Mouse (Mus musculus) MEL (cell line): ENCODE measurements around the gene Ms4a4d. TPM values are rescaled to one million over a fixed set of nuclear protein-coding genes. Genes with fewer than 3 reads are reported as not detected.

Experiments
- DNase-seq: peaks from one replicate; pipeline ENCODE4 v3.0.0; 2011; ENCODE audit warnings: low read depth, low spot score
- H3K27ac ChIP-seq: 2 replicates; pipeline ENCODE4 v1.5.1; 2012; ENCODE audit warnings: low read depth, mild to moderate bottlenecking, control low read depth, low read length, moderate library complexity; ENCODE audit not compliant: control insufficient read depth
- H3K27me3 ChIP-seq, 2 experiments: fragments of 150-350 bp in 1 of 2; sonication (generic) in 1 of 2; 2 replicates each; pipeline ENCODE4 v1.6.1; 2012; ENCODE audit warnings: low read length in 2 of 2, mild to moderate bottlenecking in 2 of 2, improper control_type of control experiment in 1 of 2, moderate library complexity in 1 of 2; ENCODE audit not compliant: insufficient read depth in 2 of 2, control insufficient read depth in 1 of 2
- H3K36me3 ChIP-seq, 2 experiments: 2 replicates each; pipeline ENCODE4 v1.6.1; 2012 to 2014; ENCODE audit warnings: low read length in 2 of 2, improper control_type of control experiment in 1 of 2, inconsistent platforms in 1 of 2, mild to moderate bottlenecking in 1 of 2; ENCODE audit not compliant: insufficient read depth in 2 of 2, control insufficient read depth in 1 of 2
- H3K4me1 ChIP-seq, 2 experiments: fragments of 150-350 bp in 1 of 2; sonication (generic) in 1 of 2; 2 replicates each; pipeline ENCODE4 v1.6.1; 2012; ENCODE audit warnings: low read length in 2 of 2, improper control_type of control experiment in 1 of 2, mild to moderate bottlenecking in 1 of 2; ENCODE audit not compliant: insufficient read depth in 2 of 2, control insufficient read depth in 1 of 2
- H3K4me3 ChIP-seq, 2 experiments: fragments of 150-350 bp in 1 of 2; sonication (generic) in 1 of 2; 2 replicates each; pipeline ENCODE4 v1.5.1; 2012; ENCODE audit warnings: low read depth in 2 of 2, low read length in 2 of 2, mild to moderate bottlenecking in 2 of 2, moderate library complexity in 2 of 2, control low read depth in 1 of 2, improper control_type of control experiment in 1 of 2; ENCODE audit not compliant: control insufficient read depth in 1 of 2, insufficient read depth in 1 of 2
- H3K79me2 ChIP-seq: 2 replicates; pipeline ENCODE4 v1.6.1; 2012; ENCODE audit warnings: mild to moderate bottlenecking, low read length, moderate library complexity; ENCODE audit not compliant: control insufficient read depth, poor library complexity, insufficient read depth
- H3K9ac ChIP-seq: 2 replicates; pipeline ENCODE4 v1.6.1; 2012; ENCODE audit warnings: low read depth, mild to moderate bottlenecking, control low read depth, low read length, moderate library complexity; ENCODE audit not compliant: control insufficient read depth, poor library complexity, severe bottlenecking
- H3K9me3 ChIP-seq: fragments of 150-350 bp; sonication (generic); replicated peaks from 2 replicates; pipeline ENCODE4 v1.6.1; 2012; ENCODE audit warnings: mild to moderate bottlenecking, low read length, improper control_type of control experiment, moderate library complexity; ENCODE audit not compliant: insufficient read depth
- CHD1 ChIP-seq: IDR thresholded peaks from 2 replicates; pipeline ENCODE4 v1.6.1; 2012; ENCODE audit warnings: low read depth, mild to moderate bottlenecking, inconsistent platforms, low read length, improper control_type of control experiment
- ELF1 ChIP-seq: IDR thresholded peaks from 2 replicates; pipeline ENCODE4 v1.6.1; 2014; ENCODE audit warnings: low read depth, mild to moderate bottlenecking, inconsistent platforms, low read length, improper control_type of control experiment, moderate library complexity
- EP300 ChIP-seq, 2 experiments: IDR thresholded peaks; 2 replicates each; pipeline ENCODE4 v1.6.1; 2011; ENCODE audit warnings: improper control_type of control experiment in 2 of 2, low read length in 2 of 2, low read depth in 1 of 2, mild to moderate bottlenecking in 1 of 2
- GABPA ChIP-seq: IDR thresholded peaks from 2 replicates; pipeline ENCODE4 v1.6.1; 2012; ENCODE audit warnings: low read depth, mild to moderate bottlenecking, inconsistent platforms, low read length, improper control_type of control experiment, moderate library complexity
- HCFC1 ChIP-seq: IDR thresholded peaks from 2 replicates; pipeline ENCODE4 v1.6.1; 2012; ENCODE audit warnings: low read depth, mild to moderate bottlenecking, inconsistent platforms, low read length, improper control_type of control experiment, moderate library complexity
- JUND ChIP-seq: IDR thresholded peaks from 2 replicates; pipeline ENCODE4 v1.6.1; 2011; ENCODE audit warnings: low read depth, mild to moderate bottlenecking, improper control_type of control experiment, low read length
- MAFK ChIP-seq: IDR thresholded peaks from 2 replicates; pipeline ENCODE4 v1.6.1; 2011; ENCODE audit warnings: low read depth, mild to moderate bottlenecking, low read length, improper control_type of control experiment, borderline replicate concordance
- MAZ ChIP-seq: IDR thresholded peaks from 2 replicates; pipeline ENCODE4 v1.6.1; 2012; ENCODE audit warnings: low read depth, mild to moderate bottlenecking, inconsistent platforms, low read length, improper control_type of control experiment
- MXI1 ChIP-seq: IDR thresholded peaks from 2 replicates; pipeline ENCODE4 v1.6.1; 2011; ENCODE audit warnings: mild to moderate bottlenecking, low read depth, low read length, improper control_type of control experiment
- MYB ChIP-seq: IDR thresholded peaks from 2 replicates; pipeline ENCODE4 v1.6.1; 2011; ENCODE audit warnings: mild to moderate bottlenecking, low read depth, low read length, improper control_type of control experiment
- MYC ChIP-seq: IDR thresholded peaks from 2 replicates; pipeline ENCODE4 v1.6.1; 2011; ENCODE audit warnings: low read depth, mild to moderate bottlenecking, low read length, improper control_type of control experiment, moderate library complexity
- NELFE ChIP-seq: IDR thresholded peaks from 2 replicates; pipeline ENCODE4 v1.6.1; 2011; ENCODE audit warnings: low read depth, low read length, improper control_type of control experiment
- POLR2A ChIP-seq, 2 experiments: IDR thresholded peaks; 2 replicates each; pipeline ENCODE4 v1.6.1; 2011 to 2012; ENCODE audit warnings: low read length in 2 of 2, mild to moderate bottlenecking in 2 of 2, control low read depth in 1 of 2, improper control_type of control experiment in 1 of 2, low read depth in 1 of 2, moderate library complexity in 1 of 2; ENCODE audit not compliant: control insufficient read depth in 1 of 2, insufficient read depth in 1 of 2, poor library complexity in 1 of 2
- POLR2AphosphoS2 ChIP-seq: IDR thresholded peaks from 2 replicates; pipeline ENCODE4 v1.6.1; 2011; ENCODE audit warnings: low read length, improper control_type of control experiment
- POLR2AphosphoS5 ChIP-seq: IDR thresholded peaks from 2 replicates; pipeline ENCODE4 v1.6.1; 2012; ENCODE audit warnings: low read depth, borderline replicate concordance, mild to moderate bottlenecking, inconsistent platforms, low read length, moderate library complexity, mixed read lengths
- RAD21 ChIP-seq: IDR thresholded peaks from 2 replicates; pipeline ENCODE4 v1.6.1; 2011; ENCODE audit warnings: mild to moderate bottlenecking, low read depth, low read length, improper control_type of control experiment
- RCOR1 ChIP-seq: IDR thresholded peaks from 2 replicates; pipeline ENCODE4 v1.6.1; 2012; ENCODE audit warnings: low read depth, mild to moderate bottlenecking, inconsistent platforms, low read length, improper control_type of control experiment
- SIN3A ChIP-seq: IDR thresholded peaks from 2 replicates; pipeline ENCODE4 v1.6.1; 2012; ENCODE audit warnings: low read length, improper control_type of control experiment, inconsistent platforms
- TAL1 ChIP-seq: IDR thresholded peaks from 2 replicates; pipeline ENCODE4 v1.6.1; 2012; ENCODE audit warnings: mild to moderate bottlenecking, inconsistent platforms, low read length, moderate library complexity, mixed read lengths
- TBP ChIP-seq: IDR thresholded peaks from 2 replicates; pipeline ENCODE4 v1.8.0; 2011; ENCODE audit warnings: low read depth, low read length, improper control_type of control experiment
- TCF12 ChIP-seq: IDR thresholded peaks from 2 replicates; pipeline ENCODE4 v1.6.1; 2014; ENCODE audit warnings: low read depth, mild to moderate bottlenecking, inconsistent platforms, low read length, improper control_type of control experiment, moderate library complexity
- UBTF ChIP-seq: IDR thresholded peaks from 2 replicates; pipeline ENCODE4 v1.6.1; 2012; ENCODE audit warnings: low read depth, mild to moderate bottlenecking, inconsistent platforms, low read length, improper control_type of control experiment, moderate library complexity, borderline replicate concordance; ENCODE audit not compliant: insufficient read depth
- USF1 ChIP-seq: IDR thresholded peaks from 2 replicates; pipeline ENCODE4 v1.6.1; 2014; ENCODE audit warnings: low read depth, mild to moderate bottlenecking, inconsistent platforms, low read length, improper control_type of control experiment, moderate library complexity
- ZMIZ1 ChIP-seq: IDR thresholded peaks from 2 replicates; pipeline ENCODE4 v1.6.1; 2012; ENCODE audit warnings: low read depth, mild to moderate bottlenecking, inconsistent platforms, low read length, improper control_type of control experiment, moderate library complexity
- ZNF384 ChIP-seq: IDR thresholded peaks from 2 replicates; pipeline ENCODE4 v1.6.1; 2012; ENCODE audit warnings: low read depth, mild to moderate bottlenecking, inconsistent platforms, low read length, improper control_type of control experiment
- polyA plus RNA-seq, 2 experiments: library from polyadenylated mRNA; stranded (reverse) in 1 of 2; unstranded in 1 of 2; fragments of >175 nt in 1 of 2; fragments of >200 nt in 1 of 2; gene quantifications; 2 replicates each; pipeline versions ENCODE4 v1.2.1 to v1.2.4; 2012; ENCODE audit warnings: low replicate concordance in 2 of 2, low read depth in 1 of 2; ENCODE audit not compliant: insufficient read length in 2 of 2, insufficient read depth in 1 of 2, missing spikeins in 1 of 2
- total RNA-seq: library from RNA; depleted of rRNA; stranded (reverse); fragments of 300-350 nt; gene quantifications from 2 replicates; pipeline ENCODE4 v1.2.3, GENCODE M21; 2012

Gene Ms4a4d
- total and polyA plus RNA-seq, 3 experiments, result not detected

DNA sequence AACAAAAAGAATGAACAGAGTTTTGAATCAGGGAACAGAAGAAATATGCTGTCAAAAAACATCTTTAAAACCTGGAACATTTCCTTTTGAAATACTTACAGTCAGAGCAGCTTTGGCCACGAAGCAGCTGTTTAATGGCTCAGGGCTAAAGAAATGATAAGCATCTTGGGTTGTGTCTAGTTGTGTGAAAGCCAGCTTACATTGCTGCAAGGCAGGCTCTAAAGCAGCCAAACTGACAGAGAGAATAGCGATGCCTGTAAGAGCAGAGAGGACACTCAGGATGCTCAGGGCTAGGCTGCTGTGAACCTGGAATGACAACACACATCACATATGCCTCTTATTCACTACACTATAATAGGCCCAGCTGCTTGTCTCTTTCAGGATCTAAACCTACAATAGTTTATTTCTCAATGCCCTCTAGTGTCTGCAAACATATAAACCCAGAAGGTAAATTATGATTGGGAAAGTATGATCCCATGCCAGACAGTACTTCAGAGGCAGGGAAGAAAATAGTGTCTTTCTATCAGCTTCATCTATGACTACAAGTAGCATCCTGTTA, 53.4 kb downstream of the Ms4a4d start:
- no peaks in the 10 kb centered on the region for H3K36me3 ChIP-seq
- H3K4me3 ChIP-seq, result no peak overlapping the region
- TF ChIP-seq UBTF (no peak), USF1 (no peak), MAZ (no peak), TCF12 (no peak), EP300 (IDR thresholded peaks at IDR 0.05; ENCODE audit: low read depth in 1 of 2, low read length in 2 of 2) (no peak), POLR2AphosphoS2 (no peak), POLR2AphosphoS5 (no peak), ZNF384 (no peak), JUND (no peak), GABPA (no peak), ZMIZ1 (no peak), SIN3A (no peak), MYC (no peak)
- TF ChIP-seq, all 39 proteins: peak for 0
- Histone ChIP-seq H3K4me1 (no peaks in the 10 kb centered on the region), H3K9ac (no peak overlapping the region), H3K9me3 (no peaks in the 10 kb centered on the region), H3K79me2 (no peaks in the 10 kb centered on the region), H3K27me3 (no peaks in the 10 kb centered on the region; a peak in 2 of 4 replicates), H3K27ac (no peak overlapping the region)
- no peak for DNase-seq

DNA sequence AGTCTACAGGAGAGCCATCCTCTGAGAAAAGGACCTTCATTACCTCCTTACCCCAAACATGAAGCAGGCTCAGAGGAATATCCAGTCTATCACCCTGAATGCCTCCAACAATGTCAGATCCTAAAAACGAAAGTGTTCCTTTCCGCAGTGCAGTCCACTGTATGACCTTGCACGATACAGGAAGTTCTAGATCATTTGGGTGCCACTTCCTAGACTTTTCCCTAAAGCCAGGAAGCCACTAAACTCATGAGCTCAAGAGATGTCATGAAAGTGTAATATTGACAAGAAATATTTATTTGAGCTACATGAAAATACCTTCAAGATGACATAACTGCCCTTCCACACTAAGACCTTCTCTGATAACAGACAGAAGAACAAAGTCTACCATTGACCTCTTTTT, 64.7 kb downstream of the Ms4a4d start:
- Histone ChIP-seq H3K79me2 (no peaks in the 10 kb centered on the region), H3K4me1 (no peaks in the 10 kb centered on the region; a peak in 1 of 4 replicates), H3K9me3 (no peaks in the 10 kb centered on the region), H3K36me3 (no peaks in the 10 kb centered on the region), H3K27ac (no peak overlapping the region), H3K9ac (no peak overlapping the region), H3K4me3 (peak overlapping the region in 1 of 2 experiments; percentile 20; a peak in 1 of 4 replicates), H3K27me3 (peaks cover 0 to 10% of the 10 kb centered on the region in 2 experiments; a peak in 3 of 4 replicates)
- no peak for DNase-seq
- TF ChIP-seq TBP, result no peak
- no peak for TF ChIP-seq ELF1
- no peak for TF ChIP-seq EP300 (IDR thresholded peaks at IDR 0.05; ENCODE audit: low read depth in 1 of 2, low read length in 2 of 2)
- no peak for TF ChIP-seq ZNF384
- TF ChIP-seq MYB, result no peak
- no peak for TF ChIP-seq NELFE
- no peak for TF ChIP-seq POLR2AphosphoS2
- TF ChIP-seq RCOR1, result no peak
- no peak for TF ChIP-seq HCFC1
- TF ChIP-seq TAL1, result no peak
- TF ChIP-seq RAD21, result no peak
- no peak for TF ChIP-seq MXI1
- TF ChIP-seq POLR2A (IDR thresholded peaks at IDR 0.05; ENCODE audit: control insufficient read depth in 1 of 2, insufficient read depth in 1 of 2, low read depth in 1 of 2, low read length in 2 of 2, poor library complexity in 1 of 2), result no peak
- TF ChIP-seq MAFK, result no peak
- TF ChIP-seq CHD1, result no peak
